Mouse (Mus musculus): ENCODE measurements at regions not wholly inside any gene's neighbourhood (a gene's known extent, or its start where the extent isn't known, plus 50 kb on each side); places are given as distances from the start of the nearest gene placed in this dataset.

DNA sequence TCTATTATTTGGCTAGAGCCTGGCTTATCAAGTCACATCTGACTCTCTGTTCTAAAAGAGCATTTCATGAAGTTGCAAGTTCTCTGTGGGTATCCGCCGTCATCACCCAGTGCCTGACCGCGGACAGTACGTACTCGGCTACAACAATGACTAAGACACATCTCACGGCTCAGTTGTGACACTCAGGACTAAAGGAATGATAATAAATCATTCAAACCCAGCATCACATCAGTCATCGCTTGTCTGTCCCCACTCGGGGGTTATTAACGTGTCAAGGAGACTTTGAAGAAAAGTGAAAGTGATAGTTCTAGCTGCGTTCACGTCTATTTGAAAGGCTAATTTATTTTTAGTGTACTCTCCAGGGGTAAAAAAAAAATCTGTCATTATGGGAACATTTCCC, 61.4 kb upstream of the Map4k3 start:
- Histone ChIP-seq H3K36me3 (ENCODE audit: control insufficient read depth, insufficient read depth, low read length) (no peaks in the 10 kb centered on the region), H3K9me3 (ENCODE audit: control insufficient read depth, low read length) (no peaks in the 10 kb centered on the region), H3K4me1 (replicated peaks; ENCODE audit: control insufficient read depth, insufficient read depth, low read length) (peaks cover 30% of the 10 kb centered on the region), H3K4me3 (ENCODE audit: low read length) (no peak overlapping the region), H3K9ac (ENCODE audit: low read length) (no peak overlapping the region), H3K27me3 (ENCODE audit: control insufficient read depth, insufficient read depth, low read depth, low read length) (no peaks in the 10 kb centered on the region), H3K4me2 (ENCODE audit: low read depth, low read length) (no peak overlapping the region), H3K27ac (ENCODE audit: low read length) (no peak overlapping the region)
- ATAC-seq (ENCODE audit: low read depth) = no peak
- WGBS = 63% methylated on average over 12 of the region's 12 CpGs

DNA sequence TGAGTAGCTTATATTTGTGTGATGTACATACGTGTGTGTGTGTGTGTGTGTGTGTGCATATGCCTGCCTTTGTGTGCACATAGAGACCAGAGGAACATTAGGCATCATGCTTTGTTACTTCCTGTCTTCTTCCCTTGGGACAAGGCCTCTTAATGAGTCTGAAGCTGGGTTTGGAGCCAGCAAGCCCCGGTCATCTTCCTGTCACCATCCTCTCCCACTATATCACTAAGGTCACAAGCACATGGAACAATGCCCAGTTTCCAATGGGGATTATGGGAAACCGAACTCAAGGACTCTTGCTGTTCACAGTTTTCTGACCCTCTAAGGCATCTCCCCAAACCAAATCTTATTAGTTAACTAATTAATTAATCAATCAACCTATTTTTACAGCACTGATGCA, 60.7 kb upstream of the Map4k3 start:
- Histone ChIP-seq H3K4me1 (replicated peaks; ENCODE audit: control insufficient read depth, insufficient read depth, low read length) (peaks cover 32% of the 10 kb centered on the region), H3K9ac (ENCODE audit: low read length) (no peak overlapping the region), H3K4me2 (ENCODE audit: low read depth, low read length) (no peak overlapping the region), H3K9me3 (ENCODE audit: control insufficient read depth, low read length) (no peaks in the 10 kb centered on the region), H3K36me3 (ENCODE audit: control insufficient read depth, insufficient read depth, low read length) (no peaks in the 10 kb centered on the region), H3K4me3 (ENCODE audit: low read length) (no peak overlapping the region), H3K27me3 (ENCODE audit: control insufficient read depth, insufficient read depth, low read depth, low read length) (no peaks in the 10 kb centered on the region), H3K27ac (ENCODE audit: low read length) (no peak overlapping the region; the same call in 1 of the 2 replicates)
- ATAC-seq (ENCODE audit: low read depth) = no peak
- 63% methylated on average over 3 of the region's 3 CpGs for whole genome bisulfite sequencing

DNA sequence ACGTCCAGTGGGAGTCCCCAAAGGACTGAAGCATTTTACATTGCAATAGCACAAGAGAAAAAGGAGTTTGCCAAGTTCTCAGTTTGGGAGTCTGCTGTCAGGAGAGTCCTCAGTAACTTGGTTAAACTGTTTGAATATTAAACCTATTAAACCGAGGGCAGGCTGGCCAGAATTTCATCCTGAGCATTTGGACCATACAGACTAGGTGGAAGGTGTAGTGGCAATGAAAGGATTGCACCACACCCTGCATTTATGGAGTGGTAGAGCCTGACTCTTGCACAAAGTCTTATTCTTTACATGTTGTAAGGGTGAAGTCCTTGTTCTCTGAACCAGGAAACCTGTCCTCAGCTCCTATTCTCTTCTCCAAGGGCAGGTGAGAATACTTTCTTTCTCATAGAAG, 58.6 kb upstream of the Map4k3 start:
- Histone ChIP-seq H3K9ac (ENCODE audit: low read length) (no peak overlapping the region; the same call in 1 of the 2 replicates), H3K36me3 (ENCODE audit: control insufficient read depth, insufficient read depth, low read length) (no peaks in the 10 kb centered on the region), H3K27me3 (ENCODE audit: control insufficient read depth, insufficient read depth, low read depth, low read length) (no peaks in the 10 kb centered on the region), H3K27ac (ENCODE audit: low read length) (peak overlapping the region; percentile 92), H3K4me2 (ENCODE audit: low read depth, low read length) (no peak overlapping the region), H3K4me1 (replicated peaks; ENCODE audit: control insufficient read depth, insufficient read depth, low read length) (peaks cover 37% of the 10 kb centered on the region), H3K9me3 (ENCODE audit: control insufficient read depth, low read length) (no peaks in the 10 kb centered on the region), H3K4me3 (ENCODE audit: low read length) (no peak overlapping the region)
- no peak for ATAC-seq (ENCODE audit: low read depth)
- 19% methylated on average over 2 of the region's 2 CpGs for WGBS

DNA sequence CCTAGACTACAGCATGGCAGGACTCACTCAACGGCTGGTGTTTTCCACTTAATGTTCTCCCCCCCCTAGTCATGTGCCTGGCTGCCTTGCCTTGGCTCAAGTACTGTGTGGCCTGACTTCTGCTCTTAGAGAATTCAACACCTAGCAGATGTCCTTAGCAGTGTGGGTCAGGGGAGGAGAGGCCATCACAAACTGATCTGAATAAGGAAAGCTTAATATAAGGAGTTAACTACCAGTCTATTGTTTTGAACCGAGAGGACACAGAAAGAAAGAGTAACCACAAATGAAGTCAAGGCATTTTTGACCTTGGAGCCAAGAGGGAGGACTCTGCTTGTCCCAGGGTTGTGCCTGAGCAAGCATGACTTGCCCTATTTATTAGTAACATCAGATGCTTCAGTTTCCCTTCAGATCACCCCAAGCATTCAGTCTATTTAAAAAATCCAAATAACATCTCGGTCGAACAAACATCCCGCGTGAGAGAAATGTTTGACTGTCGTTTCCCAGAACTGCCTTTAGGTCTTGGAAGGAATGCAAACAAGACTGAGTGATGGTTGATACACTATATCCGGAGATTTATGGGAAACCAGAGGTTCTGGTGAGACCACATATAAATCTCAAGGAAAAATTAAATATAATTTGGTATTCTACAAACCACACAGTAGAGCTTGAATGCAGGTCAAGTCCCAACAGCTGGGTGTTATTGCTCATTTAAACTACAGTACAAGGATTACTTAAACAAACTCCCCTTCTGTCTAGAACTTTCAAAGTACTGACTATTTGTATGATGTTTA, 58.0 kb upstream of the Map4k3 start:
- peak; percentile 84 for ATAC-seq (ENCODE audit: low read depth)
- Histone ChIP-seq H3K4me1 (replicated peaks; ENCODE audit: control insufficient read depth, insufficient read depth, low read length) (peaks cover 37% of the 10 kb centered on the region), H3K27ac (ENCODE audit: low read length) (peak overlapping the region; percentile 92), H3K4me2 (ENCODE audit: low read depth, low read length) (no peak overlapping the region), H3K4me3 (ENCODE audit: low read length) (no peak overlapping the region), H3K9ac (ENCODE audit: low read length) (no peak overlapping the region), H3K36me3 (ENCODE audit: control insufficient read depth, insufficient read depth, low read length) (no peaks in the 10 kb centered on the region), H3K27me3 (ENCODE audit: control insufficient read depth, insufficient read depth, low read depth, low read length) (no peaks in the 10 kb centered on the region), H3K9me3 (ENCODE audit: control insufficient read depth, low read length) (no peaks in the 10 kb centered on the region)
- WGBS = 21% methylated on average over 8 of the region's 8 CpGs

DNA sequence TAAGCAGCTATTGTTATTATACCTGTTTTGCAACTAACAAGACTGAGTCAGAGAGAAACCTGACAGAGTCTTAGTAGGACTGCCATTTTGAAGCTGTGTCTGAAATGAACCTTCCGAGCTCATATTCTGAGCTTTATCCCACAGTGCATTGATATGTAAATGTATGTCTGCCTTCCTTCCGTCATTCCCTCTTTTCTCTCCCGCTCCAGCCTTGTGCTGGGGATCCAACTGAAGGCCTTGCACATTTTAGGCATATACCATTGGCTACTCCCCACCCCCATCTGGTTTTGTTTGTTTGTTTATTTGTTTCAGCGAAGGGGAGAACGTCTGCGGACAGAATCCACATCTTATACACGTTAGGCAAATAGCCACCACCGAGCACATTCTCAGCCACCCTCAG, 57.2 kb upstream of the Map4k3 start:
- H3K4me2 ChIP-seq (ENCODE audit: low read depth, low read length) = no peak overlapping the region
- peaks cover 38% of the 10 kb centered on the region for H3K4me1 ChIP-seq (replicated peaks; ENCODE audit: control insufficient read depth, insufficient read depth, low read length)
- H3K4me3 ChIP-seq (ENCODE audit: low read length) = no peak overlapping the region
- H3K9me3 ChIP-seq (ENCODE audit: control insufficient read depth, low read length) = no peaks in the 10 kb centered on the region
- H3K27ac ChIP-seq (ENCODE audit: low read length) = peak overlapping the region; percentile 92
- WGBS = 62% methylated on average over 8 of the region's 8 CpGs
- no peak for ATAC-seq (ENCODE audit: low read depth)
- no peak overlapping the region for H3K9ac ChIP-seq (ENCODE audit: low read length)
- H3K27me3 ChIP-seq (ENCODE audit: control insufficient read depth, insufficient read depth, low read depth, low read length) = no peaks in the 10 kb centered on the region
- H3K36me3 ChIP-seq (ENCODE audit: control insufficient read depth, insufficient read depth, low read length) = no peaks in the 10 kb centered on the region

DNA sequence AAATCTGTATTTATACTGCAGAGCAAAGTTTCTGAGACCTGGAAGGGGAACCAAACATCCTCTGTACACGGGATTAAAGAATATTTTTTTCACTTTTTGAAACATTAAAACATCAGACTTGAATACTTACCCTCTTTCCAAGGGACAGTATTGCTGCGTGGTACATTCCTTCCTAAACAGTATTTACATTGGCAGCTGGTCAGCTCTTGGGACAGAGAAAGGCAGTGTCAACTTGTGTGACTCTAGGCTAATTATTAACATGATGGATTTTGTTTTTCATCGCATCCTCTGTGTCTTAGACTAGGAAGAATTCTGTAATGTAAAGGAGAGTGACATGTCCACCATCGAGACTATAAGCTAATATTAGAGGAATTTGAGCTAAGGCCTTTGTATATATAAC, 56.8 kb upstream of the Map4k3 start:
- Histone ChIP-seq H3K4me2 (ENCODE audit: low read depth, low read length) (no peak overlapping the region), H3K36me3 (ENCODE audit: control insufficient read depth, insufficient read depth, low read length) (no peaks in the 10 kb centered on the region), H3K4me1 (replicated peaks; ENCODE audit: control insufficient read depth, insufficient read depth, low read length) (peaks cover 39% of the 10 kb centered on the region), H3K27me3 (ENCODE audit: control insufficient read depth, insufficient read depth, low read depth, low read length) (no peaks in the 10 kb centered on the region), H3K9me3 (ENCODE audit: control insufficient read depth, low read length) (no peaks in the 10 kb centered on the region), H3K4me3 (ENCODE audit: low read length) (no peak overlapping the region), H3K27ac (ENCODE audit: low read length) (peak overlapping the region; percentile 92), H3K9ac (ENCODE audit: low read length) (no peak overlapping the region)
- ATAC-seq (ENCODE audit: low read depth) = peak; percentile 48
- 9% methylated on average over 4 of the region's 4 CpGs for WGBS

DNA sequence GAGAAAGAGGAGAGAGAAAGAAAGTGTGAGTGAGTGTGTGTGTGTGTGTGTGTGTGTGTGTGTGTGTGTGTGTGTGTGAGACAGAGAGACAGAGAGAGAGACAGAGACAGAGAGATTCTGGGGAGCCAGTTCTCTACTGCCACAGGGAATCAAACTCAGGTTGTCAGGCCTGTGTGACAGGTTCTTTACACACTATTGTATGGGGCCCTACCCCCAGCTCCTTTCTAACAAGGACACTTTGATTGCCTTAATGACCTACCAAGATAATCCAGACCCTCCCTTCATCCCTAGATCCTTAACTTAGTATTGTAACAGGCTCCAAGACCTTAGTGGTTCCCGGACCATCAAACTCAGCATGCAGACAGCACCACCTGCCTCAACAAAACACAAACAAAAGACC, 53.9 kb upstream of the Map4k3 start:
- Histone ChIP-seq H3K4me2 (ENCODE audit: low read depth, low read length) (no peak overlapping the region), H3K36me3 (ENCODE audit: control insufficient read depth, insufficient read depth, low read length) (no peaks in the 10 kb centered on the region), H3K9me3 (ENCODE audit: control insufficient read depth, low read length) (peaks cover 7% of the 10 kb centered on the region; the same call in 1 of the 2 replicates), H3K4me3 (ENCODE audit: low read length) (no peak overlapping the region), H3K27me3 (ENCODE audit: control insufficient read depth, insufficient read depth, low read depth, low read length) (no peaks in the 10 kb centered on the region), H3K9ac (ENCODE audit: low read length) (no peak overlapping the region), H3K4me1 (replicated peaks; ENCODE audit: control insufficient read depth, insufficient read depth, low read length) (peaks cover 36% of the 10 kb centered on the region), H3K27ac (ENCODE audit: low read length) (no peak overlapping the region)
- no peak for ATAC-seq (ENCODE audit: low read depth)
- 21% methylated on average over 1 of the region's 1 CpGs for WGBS

DNA sequence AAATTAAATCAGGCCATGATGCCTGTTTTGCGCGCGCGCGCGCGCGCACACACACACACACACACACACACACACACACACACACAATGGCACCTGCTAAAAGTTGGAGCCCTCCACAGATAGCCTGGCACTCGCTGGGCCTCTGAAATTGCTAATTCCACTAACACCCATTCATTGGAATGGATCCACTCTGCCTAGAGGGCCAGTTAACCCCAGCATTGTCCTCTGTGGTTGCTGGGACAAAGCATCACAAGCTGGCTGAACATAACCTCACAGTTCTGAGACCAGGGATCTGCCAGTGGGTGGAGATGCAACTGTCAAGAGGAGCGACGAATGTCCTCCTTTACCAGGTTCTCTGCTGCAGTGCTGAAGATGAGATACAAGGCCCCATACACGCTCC, 53.3 kb upstream of the Map4k3 start:
- no peak overlapping the region for H3K4me2 ChIP-seq (ENCODE audit: low read depth, low read length)
- peaks cover 30% of the 10 kb centered on the region for H3K4me1 ChIP-seq (replicated peaks; ENCODE audit: control insufficient read depth, insufficient read depth, low read length)
- no peak overlapping the region for H3K27ac ChIP-seq (ENCODE audit: low read length)
- H3K9me3 ChIP-seq (ENCODE audit: control insufficient read depth, low read length) = peaks cover 7% of the 10 kb centered on the region; the same call in 1 of the 2 replicates
- no peaks in the 10 kb centered on the region for H3K36me3 ChIP-seq (ENCODE audit: control insufficient read depth, insufficient read depth, low read length)
- H3K9ac ChIP-seq (ENCODE audit: low read length) = no peak overlapping the region
- ATAC-seq (ENCODE audit: low read depth) = no peak
- WGBS = 94% methylated on average over 12 of the region's 12 CpGs
- H3K27me3 ChIP-seq (ENCODE audit: control insufficient read depth, insufficient read depth, low read depth, low read length) = no peaks in the 10 kb centered on the region
- H3K4me3 ChIP-seq (ENCODE audit: low read length) = no peak overlapping the region

DNA sequence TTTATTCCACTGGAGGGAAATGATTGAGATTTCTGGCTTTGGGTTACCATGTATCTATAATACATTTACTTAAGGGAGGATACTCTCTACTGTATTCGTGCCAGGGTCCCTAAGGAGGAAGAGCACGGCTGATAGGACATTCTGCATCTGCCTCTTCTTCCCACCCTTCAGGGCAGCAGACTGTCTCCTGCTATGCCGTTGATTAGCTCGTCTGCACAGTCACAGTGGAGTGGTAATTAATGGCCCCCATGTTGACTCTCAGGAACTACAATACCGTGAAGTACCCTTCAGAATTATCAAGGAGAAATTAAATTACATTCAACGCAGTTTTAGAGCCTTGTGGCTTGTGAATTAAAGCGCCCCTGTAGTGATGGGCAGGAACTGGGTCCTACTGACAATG, 52.0 kb upstream of the Map4k3 start:
- Histone ChIP-seq H3K4me2 (ENCODE audit: low read depth, low read length) (no peak overlapping the region), H3K4me3 (ENCODE audit: low read length) (no peak overlapping the region), H3K9me3 (ENCODE audit: control insufficient read depth, low read length) (peaks cover 7% of the 10 kb centered on the region; the same call in 1 of the 2 replicates), H3K4me1 (replicated peaks; ENCODE audit: control insufficient read depth, insufficient read depth, low read length) (peaks cover 19% of the 10 kb centered on the region), H3K9ac (ENCODE audit: low read length) (no peak overlapping the region), H3K36me3 (ENCODE audit: control insufficient read depth, insufficient read depth, low read length) (no peaks in the 10 kb centered on the region), H3K27ac (ENCODE audit: low read length) (peak overlapping the region; percentile 18; the same call in 1 of the 2 replicates), H3K27me3 (ENCODE audit: control insufficient read depth, insufficient read depth, low read depth, low read length) (no peaks in the 10 kb centered on the region)
- WGBS = 55% methylated on average over 7 of the region's 7 CpGs
- no peak for ATAC-seq (ENCODE audit: low read depth)
